Mouse (Mus musculus) thymus, postnatal 4 days (tissue): ENCODE results near the gene Tpp2.

Experiments used
- DNase-seq: peaks from one replicate; pipeline ENCODE4 v3.0.0; 2021

Tpp2 gene

GRCm38 (mm10) chr1:43933488-43934415 is at the start of gene Tpp2:
Gene Tpp2 (plus strand): TSS chr1:43933647.
- peak; percentile 93 for DNase-seq

GRCm38 (mm10) chr1:43888358-43888757 is 45.1 kb upstream of the Tpp2 start:
- peak; percentile 36 for DNase-seq

GRCm38 (mm10) chr1:43895742-43896141 is 37.7 kb upstream of the Tpp2 start:
- no peak for DNase-seq

GRCm38 (mm10) chr1:43897131-43897530 is 36.3 kb upstream of the Tpp2 start:
- DNase-seq = no peak

- no peak for DNase-seq
Measured at GRCm38 (mm10) chr1:43897987-43898386, 35.5 kb upstream of the Tpp2 start.

GRCm38 (mm10) chr1:43898991-43899714 is 34.3 kb upstream of the Tpp2 start:
- DNase-seq = peak; percentile 90

- no peak for DNase-seq
Measured at GRCm38 (mm10) chr1:43902417-43902816, 31.0 kb upstream of the Tpp2 start.

GRCm38 (mm10) chr1:43902855-43903254 is 30.6 kb upstream of the Tpp2 start:
- DNase-seq = peak; percentile 31

GRCm38 (mm10) chr1:43915428-43915827 is 18.0 kb upstream of the Tpp2 start:
- no peak for DNase-seq

GRCm38 (mm10) chr1:43916854-43917253 is 16.6 kb upstream of the Tpp2 start:
- DNase-seq = no peak

GRCm38 (mm10) chr1:43934416-43934810 is 966 bp downstream of the Tpp2 start:
- DNase-seq = no peak

GRCm38 (mm10) chr1:43939310-43939709 is 5.9 kb downstream of the Tpp2 start:
- no peak for DNase-seq

- no peak for DNase-seq
Measured at GRCm38 (mm10) chr1:43941476-43942217, 8.2 kb downstream of the Tpp2 start.

GRCm38 (mm10) chr1:43942814-43943213 is 9.4 kb downstream of the Tpp2 start:
- DNase-seq = no peak

- DNase-seq = no peak
Measured at GRCm38 (mm10) chr1:43953679-43954078, 20.2 kb downstream of the Tpp2 start.

- DNase-seq = no peak
Measured at GRCm38 (mm10) chr1:43964381-43964780, 30.9 kb downstream of the Tpp2 start.

GRCm38 (mm10) chr1:43966756-43967155 is 33.3 kb downstream of the Tpp2 start:
- DNase-seq = no peak

- DNase-seq = no peak
Measured at GRCm38 (mm10) chr1:43969361-43969760, 35.9 kb downstream of the Tpp2 start.

GRCm38 (mm10) chr1:43971089-43971488 is 37.6 kb downstream of the Tpp2 start:
- DNase-seq = no peak

GRCm38 (mm10) chr1:43996914-43997589 is 63.6 kb downstream of the Tpp2 start:
- no peak for DNase-seq

GRCm38 (mm10) chr1:44004513-44004912 is 71.1 kb downstream of the Tpp2 start:
- no peak for DNase-seq

GRCm38 (mm10) chr1:44015556-44015955 is 82.1 kb downstream of the Tpp2 start:
- DNase-seq = no peak

GRCm38 (mm10) chr1:44019934-44020333 is 86.5 kb downstream of the Tpp2 start, which contains the start of gene Mettl21c:
Gene Mettl21c (minus strand): TSS chr1:44020034.
- no peak for DNase-seq
